Mouse (Mus musculus) embryonic facial prominence, embryonic 10.5 days (tissue): Measurements from ENCODE around the gene Eif4h. TPM values are rescaled to one million over a fixed set of nuclear protein-coding genes. Genes with fewer than 3 reads are reported as not detected.

ENCODE experiments used
- DNase-seq: peaks from one replicate; pipeline ENCODE4 v3.0.0-alpha.2; 2017; ENCODE audit warnings: low spot score
- H3K27ac ChIP-seq: fragments of 300-500 bp; sonication (generic); replicated peaks from 2 replicates; pipeline ENCODE4 v1.5.1; 2016; ENCODE audit warnings: mild to moderate bottlenecking
- H3K27me3 ChIP-seq: fragments of 300-500 bp; sonication (generic); replicated peaks from 2 replicates; pipeline ENCODE4 v1.6.1; 2016; ENCODE audit warnings: low read depth, mild to moderate bottlenecking; ENCODE audit not compliant: poor library complexity, severe bottlenecking
- H3K36me3 ChIP-seq: fragments of 300-500 bp; sonication (generic); replicated peaks from 2 replicates; pipeline ENCODE4 v1.6.1; 2016; ENCODE audit warnings: mild to moderate bottlenecking, moderate library complexity
- H3K4me1 ChIP-seq: fragments of 300-500 bp; sonication (generic); 2 replicates; pipeline ENCODE4 v1.6.1; 2016
- H3K4me3 ChIP-seq: fragments of 300-500 bp; sonication (generic); 2 replicates; pipeline ENCODE4 v1.5.1; 2016; ENCODE audit warnings: mild to moderate bottlenecking, moderate library complexity
- H3K9me3 ChIP-seq: fragments of 300-500 bp; sonication (generic); 2 replicates; pipeline ENCODE4 v1.6.1; 2016; ENCODE audit warnings: mild to moderate bottlenecking
- WGBS: fragments of 180-500 bp; shearing (Covaris S2); methylation state at CpG from one replicate; pipeline ENCODE4 v1.1.7; 2016; 5-methylcytosine and 5-hydroxymethylcytosine counted together
- polyA plus RNA-seq: library from polyadenylated mRNA; unstranded; fragments of >200 nt; fragmentation: Nextera tagmentation; extraction: Ambion mirVana; gene quantifications from 2 replicates; pipeline ENCODE4 v1.2.1, GENCODE M21; 2016

Gene Eif4h
- polyA plus RNA-seq, 1 experiment from 2014 or later = 593 TPM

DNA sequence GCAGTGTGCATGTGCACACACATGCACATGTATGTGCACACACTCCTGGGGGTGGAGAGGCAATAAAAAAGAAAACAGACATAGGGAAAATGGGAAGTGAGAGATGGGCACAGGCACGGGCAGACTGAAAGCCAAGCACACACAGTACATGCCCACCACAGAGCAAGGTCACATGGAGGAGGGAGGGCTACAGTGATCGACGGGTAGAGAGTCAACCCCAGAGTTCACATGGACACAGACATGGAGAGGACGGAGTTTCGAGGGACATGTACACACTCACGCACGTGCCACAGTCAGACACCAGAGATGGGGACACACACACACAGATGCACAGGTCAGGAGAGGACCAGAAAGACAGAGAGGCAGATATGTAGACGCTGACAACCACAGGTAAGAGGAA lies 23.9 kb downstream of the Eif4h start:
- Histone ChIP-seq H3K4me1 (no peaks in the 10 kb centered on the region), H3K4me3 (no peak overlapping the region), H3K36me3 (peaks cover 61% of the 10 kb centered on the region), H3K27ac (no peak overlapping the region), H3K27me3 (no peaks in the 10 kb centered on the region), H3K9me3 (no peaks in the 10 kb centered on the region)
- WGBS = 88% methylated on average over 8 of the region's 8 CpGs
- no peak for DNase-seq

DNA sequence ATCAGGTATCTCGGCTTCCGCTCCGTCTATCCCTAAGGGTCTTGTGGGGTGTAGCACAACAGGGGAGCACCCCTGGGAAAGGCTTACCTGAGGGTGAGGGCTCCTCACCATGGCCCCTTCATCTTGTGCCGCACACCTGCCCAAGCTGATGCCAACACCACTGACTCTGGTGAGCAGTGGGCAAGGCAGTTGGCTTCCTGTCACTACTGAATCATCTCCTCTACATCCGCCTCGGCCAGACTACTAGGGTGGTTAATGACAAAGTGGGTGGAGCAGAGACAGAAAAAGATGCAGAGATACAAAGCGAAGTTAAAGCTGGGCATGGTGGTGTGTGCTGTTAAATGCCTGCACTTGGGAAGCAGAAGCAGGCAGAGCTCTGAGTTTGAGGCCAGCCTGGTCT lies 24.5 kb downstream of the Eif4h start, which contains the start of gene Lat2:
Gene Lat2, minus strand, starts transcription at position 224 of the 400 bp plus-strand sequence.
- no peak within 1 kb of the TSS for H3K27ac ChIP-seq
- H3K27me3 ChIP-seq = no peaks in the 10 kb centered on the region
- H3K9me3 ChIP-seq = no peaks in the 10 kb centered on the region
- no peak within 1 kb of the TSS for H3K4me3 ChIP-seq
- no peak for DNase-seq
- H3K36me3 ChIP-seq = peaks cover 56% of the 10 kb centered on the region
- H3K4me1 ChIP-seq = no peaks in the 10 kb centered on the region
- 93% methylated on average over 7 of the region's 7 CpGs for WGBS

DNA sequence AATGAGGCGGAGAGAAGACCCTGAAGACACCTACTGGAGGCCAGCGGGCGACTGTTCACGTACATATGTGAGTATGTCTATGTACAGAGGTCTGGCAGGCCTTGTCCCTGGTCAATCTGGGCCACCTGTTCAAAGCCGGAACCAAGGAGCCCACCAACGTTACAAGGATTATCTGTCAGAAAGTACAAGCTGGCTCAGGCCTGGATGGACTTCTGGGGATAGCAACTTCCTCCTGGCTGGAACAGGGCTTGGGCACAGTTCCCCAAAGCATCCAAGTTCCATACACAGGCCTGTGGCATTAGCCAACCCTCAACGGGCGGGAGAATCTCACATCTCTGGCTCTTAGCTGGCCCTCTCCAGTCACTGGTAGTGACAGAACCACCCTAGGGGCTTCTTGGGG lies 25.0 kb downstream of the Eif4h start:
- Histone ChIP-seq H3K27me3 (no peaks in the 10 kb centered on the region), H3K9me3 (no peaks in the 10 kb centered on the region), H3K36me3 (peaks cover 50% of the 10 kb centered on the region), H3K4me3 (no peak overlapping the region), H3K4me1 (no peaks in the 10 kb centered on the region), H3K27ac (no peak overlapping the region)
- no peak for DNase-seq
- WGBS = 88% methylated on average over 8 of the region's 8 CpGs

DNA sequence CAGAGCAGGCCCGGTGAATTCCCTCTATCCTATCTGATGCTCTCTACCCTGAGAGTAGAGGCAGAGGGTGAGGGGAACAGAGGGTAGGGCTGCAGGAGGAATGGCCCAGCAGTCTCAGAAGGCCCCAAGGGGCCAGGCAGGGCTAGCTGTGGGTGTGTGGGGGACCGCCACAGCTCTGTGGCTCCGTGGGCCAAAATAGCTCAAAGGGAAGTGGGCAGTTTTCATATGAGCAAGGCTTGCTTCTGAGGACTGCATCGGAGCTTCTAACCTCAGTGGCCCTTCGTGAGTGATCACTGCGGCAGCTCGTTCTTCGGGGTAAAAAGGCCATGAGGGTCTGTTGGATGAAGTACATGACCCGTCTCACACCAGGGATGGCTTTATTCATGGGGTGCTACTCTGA lies 25.6 kb downstream of the Eif4h start:
- DNase-seq = no peak
- WGBS = 88% methylated on average over 9 of the region's 9 CpGs
- H3K36me3 ChIP-seq = peaks cover 45% of the 10 kb centered on the region
- no peak overlapping the region for H3K4me3 ChIP-seq
- no peaks in the 10 kb centered on the region for H3K4me1 ChIP-seq
- H3K27me3 ChIP-seq = no peaks in the 10 kb centered on the region
- H3K27ac ChIP-seq = no peak overlapping the region
- no peaks in the 10 kb centered on the region for H3K9me3 ChIP-seq

DNA sequence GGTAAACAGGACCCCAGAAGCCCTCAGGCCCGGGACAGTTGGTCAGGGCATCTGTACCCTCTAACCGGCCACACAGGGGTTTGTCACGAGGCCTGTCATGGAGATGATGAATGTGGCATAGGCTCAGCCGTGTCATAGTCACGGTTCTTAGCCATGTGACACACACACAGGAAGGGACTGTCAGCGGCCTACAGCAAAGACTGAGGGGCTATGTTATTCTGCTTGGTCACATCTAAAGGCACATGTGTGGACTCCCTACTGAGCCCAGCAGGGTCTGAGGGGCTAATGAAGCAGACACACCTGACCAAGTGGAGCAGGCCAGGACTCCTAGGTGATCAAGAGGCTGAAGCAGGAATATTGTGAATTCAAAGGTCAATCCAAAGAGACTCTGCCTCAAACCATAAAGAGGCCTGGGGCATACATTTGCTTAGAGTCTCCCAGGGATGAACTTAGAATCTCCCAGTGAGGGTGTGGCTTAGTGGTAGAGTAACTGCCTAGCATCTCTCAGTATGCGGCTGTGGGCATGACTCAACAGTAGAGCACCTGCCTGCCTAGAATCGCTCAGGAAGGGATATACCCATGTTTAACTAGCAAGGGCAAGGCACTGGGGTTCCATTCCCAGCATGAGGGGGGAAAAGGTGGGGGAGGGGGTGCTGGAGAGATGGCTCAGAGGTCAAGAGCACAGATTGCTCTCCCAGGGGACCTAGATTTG lies 27.3 kb downstream of the Eif4h start:
- Histone ChIP-seq H3K27me3 (no peaks in the 10 kb centered on the region), H3K36me3 (peaks cover 27% of the 10 kb centered on the region), H3K27ac (no peak overlapping the region), H3K4me3 (no peak overlapping the region), H3K9me3 (no peaks in the 10 kb centered on the region), H3K4me1 (no peaks in the 10 kb centered on the region)
- WGBS = 71% methylated on average over 8 of the region's 8 CpGs
- no peak for DNase-seq

DNA sequence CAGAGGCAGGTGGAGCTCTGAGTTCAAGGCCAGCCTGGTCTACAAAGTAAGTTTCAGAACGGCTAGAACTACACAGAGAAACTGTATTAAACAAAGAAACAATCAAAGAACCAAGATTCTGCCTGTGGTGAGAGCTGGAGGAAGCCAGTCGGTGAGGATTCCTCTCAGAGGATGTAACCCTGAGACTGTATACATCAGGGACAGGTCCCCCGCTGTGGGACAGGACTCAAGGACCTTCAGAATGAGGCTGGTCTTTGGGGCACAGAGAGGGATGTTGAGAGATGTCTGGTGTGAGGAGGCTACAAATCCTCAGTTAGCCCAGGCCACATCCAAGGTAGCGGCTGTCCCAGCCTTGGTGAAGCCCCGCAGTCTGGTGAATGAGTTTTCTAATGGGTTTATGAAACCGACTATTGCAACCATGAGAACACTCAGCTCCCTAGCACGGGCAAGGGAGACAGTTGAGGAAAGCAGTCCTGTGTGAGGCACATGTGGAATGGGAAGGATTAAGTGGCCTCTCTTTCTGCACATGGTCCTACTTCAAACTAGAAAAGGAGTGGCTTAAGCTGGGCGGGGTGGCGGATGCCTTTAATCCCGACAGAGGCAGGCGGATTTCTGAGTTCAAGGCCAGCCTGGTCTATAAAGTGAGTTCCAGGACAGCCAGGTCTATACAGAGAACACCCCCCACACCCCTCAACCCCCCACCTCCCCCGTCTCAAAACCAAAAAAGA lies 29.2 kb downstream of the Eif4h start:
- Histone ChIP-seq H3K36me3 (peaks cover 10% of the 10 kb centered on the region), H3K4me3 (no peak overlapping the region), H3K27me3 (no peaks in the 10 kb centered on the region), H3K9me3 (no peaks in the 10 kb centered on the region), H3K4me1 (no peaks in the 10 kb centered on the region), H3K27ac (no peak overlapping the region)
- WGBS = 85% methylated on average over 12 of the region's 12 CpGs
- DNase-seq = no peak

DNA sequence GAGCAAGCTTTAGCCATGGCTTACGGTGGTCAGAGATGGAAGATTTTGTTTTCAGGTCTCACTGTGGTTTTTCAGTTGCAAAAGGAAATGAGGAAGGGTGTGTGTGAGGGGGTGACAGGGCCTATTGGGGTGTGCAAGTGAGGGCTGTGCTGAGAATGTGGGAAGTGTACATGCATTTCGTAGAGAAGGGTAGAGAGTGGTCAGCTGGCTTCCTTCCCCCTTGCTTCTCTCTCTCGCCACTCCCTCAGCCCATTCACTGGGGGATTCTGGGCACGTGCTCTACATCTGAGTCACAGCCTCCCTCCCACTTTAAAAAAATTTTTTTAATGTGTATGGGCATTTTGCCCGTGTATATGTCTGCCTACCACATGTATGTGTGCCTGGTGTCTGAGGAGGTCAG lies 32.2 kb downstream of the Eif4h start:
- WGBS = 70% methylated on average over 5 of the region's 5 CpGs
- Histone ChIP-seq H3K27me3 (no peaks in the 10 kb centered on the region), H3K36me3 (peaks cover 3% of the 10 kb centered on the region; the same call in 1 of the 2 replicates), H3K4me1 (no peaks in the 10 kb centered on the region), H3K9me3 (no peaks in the 10 kb centered on the region), H3K27ac (no peak overlapping the region), H3K4me3 (no peak overlapping the region)
- DNase-seq = no peak

DNA sequence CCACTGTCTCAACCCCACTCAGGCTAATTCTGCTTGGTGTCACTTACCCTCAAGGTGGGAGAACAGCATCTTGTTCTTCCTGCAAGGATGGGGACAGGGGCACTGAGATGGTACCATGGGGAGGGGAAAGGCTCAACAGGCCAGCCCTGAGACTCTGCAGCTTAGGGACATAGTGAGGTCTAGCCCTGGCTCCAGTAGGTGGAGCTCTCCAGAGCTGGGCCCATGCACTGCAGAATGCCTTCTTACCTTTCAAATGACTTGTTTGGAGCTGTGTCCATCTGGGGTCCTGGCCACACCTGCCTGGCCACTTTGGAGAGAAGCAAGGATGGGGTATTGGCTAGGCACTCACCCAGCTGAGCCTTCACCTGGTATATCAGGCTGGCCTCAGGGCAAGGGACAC lies 33.0 kb downstream of the Eif4h start:
- Histone ChIP-seq H3K36me3 (peaks cover 3% of the 10 kb centered on the region; the same call in 1 of the 2 replicates), H3K9me3 (no peaks in the 10 kb centered on the region), H3K27ac (no peak overlapping the region), H3K4me3 (no peak overlapping the region), H3K4me1 (no peaks in the 10 kb centered on the region), H3K27me3 (no peaks in the 10 kb centered on the region)
- no peak for DNase-seq

DNA sequence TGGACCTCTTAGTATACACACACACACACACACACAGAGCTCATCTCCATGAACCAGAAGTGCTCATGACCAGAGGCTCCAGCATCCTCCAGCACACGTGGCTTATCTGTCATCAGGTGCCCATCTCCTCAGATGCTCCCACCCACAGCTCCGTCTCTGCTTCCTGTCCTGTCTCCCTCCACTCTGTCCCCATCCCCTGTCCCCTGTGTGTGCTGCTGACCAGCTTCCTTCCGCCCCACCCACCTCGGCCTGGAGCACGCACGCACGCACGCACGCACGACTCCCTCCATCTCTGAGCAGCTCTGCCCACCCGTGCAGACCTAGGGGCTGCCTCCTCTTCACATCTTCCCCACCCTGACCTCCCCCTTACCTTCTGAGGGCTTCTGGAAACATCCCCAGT lies 34.9 kb downstream of the Eif4h start:
- no peaks in the 10 kb centered on the region for H3K27me3 ChIP-seq
- H3K9me3 ChIP-seq = no peaks in the 10 kb centered on the region
- no peak overlapping the region for H3K27ac ChIP-seq
- no peak overlapping the region for H3K4me3 ChIP-seq
- no peak for DNase-seq
- H3K4me1 ChIP-seq = no peaks in the 10 kb centered on the region
- WGBS = 87% methylated on average over 11 of the region's 11 CpGs
- peaks cover 11% of the 10 kb centered on the region for H3K36me3 ChIP-seq

DNA sequence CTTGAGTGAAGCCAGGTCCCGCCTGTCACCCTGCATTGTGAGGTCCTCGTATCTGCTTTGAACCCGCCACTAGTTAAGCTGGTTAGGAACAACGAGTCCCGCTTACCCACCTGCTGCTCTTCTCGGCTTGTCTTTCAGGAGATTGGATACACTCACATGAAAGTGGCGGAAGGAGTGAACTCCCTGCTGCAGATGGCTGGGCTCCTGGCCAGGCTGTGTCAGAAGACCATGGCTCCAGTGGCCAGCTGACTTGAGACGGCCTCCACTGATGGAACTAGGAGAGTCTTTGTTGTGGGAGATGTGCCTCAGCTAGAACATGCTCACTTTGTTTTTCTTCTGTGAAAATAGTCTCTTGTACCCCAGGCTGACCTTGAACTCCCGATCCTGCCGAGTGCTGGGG lies 41.6 kb downstream of the Eif4h start:
- no peaks in the 10 kb centered on the region for H3K4me1 ChIP-seq
- DNase-seq = no peak
- 94% methylated on average over 10 of the region's 10 CpGs for WGBS
- H3K27ac ChIP-seq = no peak overlapping the region
- H3K36me3 ChIP-seq = peaks cover 77% of the 10 kb centered on the region
- no peaks in the 10 kb centered on the region for H3K27me3 ChIP-seq
- no peaks in the 10 kb centered on the region for H3K9me3 ChIP-seq
- no peak overlapping the region for H3K4me3 ChIP-seq

DNA sequence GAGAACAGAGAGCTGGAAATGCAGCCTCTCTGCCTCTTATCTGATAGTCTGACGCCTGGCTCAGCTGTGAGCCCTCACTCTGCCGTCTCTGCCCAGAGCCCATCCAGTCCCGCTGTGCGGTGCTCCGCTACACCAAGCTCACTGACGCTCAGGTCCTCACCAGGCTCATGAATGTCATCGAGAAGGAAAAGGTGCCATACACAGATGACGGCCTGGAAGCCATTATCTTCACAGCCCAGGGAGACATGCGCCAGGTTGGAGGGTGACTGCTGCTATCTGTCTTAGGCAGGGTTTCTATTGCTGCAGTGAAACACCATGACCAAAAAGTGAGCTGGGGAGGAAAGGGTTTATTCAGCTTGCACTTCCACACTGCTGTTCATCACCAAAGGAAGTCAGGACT lies 46.2 kb downstream of the Eif4h start:
- no peaks in the 10 kb centered on the region for H3K27me3 ChIP-seq
- H3K36me3 ChIP-seq = peaks cover 100% of the 10 kb centered on the region
- WGBS = 90% methylated on average over 9 of the region's 9 CpGs
- no peak overlapping the region for H3K27ac ChIP-seq
- no peaks in the 10 kb centered on the region for H3K4me1 ChIP-seq
- no peak for DNase-seq
- no peaks in the 10 kb centered on the region for H3K9me3 ChIP-seq
- no peak overlapping the region for H3K4me3 ChIP-seq

DNA sequence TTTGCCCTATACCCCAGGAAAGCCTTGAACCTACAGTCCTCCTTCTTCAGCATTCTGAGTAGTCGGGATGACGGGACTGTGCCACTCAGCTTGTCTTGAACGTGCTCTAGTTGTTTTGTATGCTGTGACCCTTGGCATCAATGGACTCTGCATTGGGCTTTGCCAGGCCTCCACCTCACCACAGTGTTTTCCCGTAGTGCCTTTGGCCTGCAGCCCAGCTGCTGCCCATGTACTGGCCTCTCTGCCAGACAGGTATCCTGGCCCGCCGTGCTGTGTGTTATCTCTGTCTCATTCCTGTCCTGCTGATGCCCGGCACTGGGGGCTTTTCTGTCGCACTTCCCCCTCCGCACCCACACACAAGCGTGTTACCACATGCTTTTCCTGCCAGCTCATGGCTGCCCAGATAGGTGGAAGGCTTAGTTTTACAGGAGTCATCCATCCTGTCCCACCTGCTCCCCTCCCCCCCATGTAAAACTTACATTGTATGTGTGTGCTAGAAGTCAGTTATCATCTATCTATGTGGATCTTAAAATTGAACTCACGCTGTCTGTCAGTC lies 47.2 kb downstream of the Eif4h start:
- H3K27me3 ChIP-seq = no peaks in the 10 kb centered on the region
- WGBS = 97% methylated on average over 11 of the region's 11 CpGs
- no peak overlapping the region for H3K4me3 ChIP-seq
- H3K27ac ChIP-seq = no peak overlapping the region
- no peaks in the 10 kb centered on the region for H3K9me3 ChIP-seq
- no peak for DNase-seq
- no peaks in the 10 kb centered on the region for H3K4me1 ChIP-seq
- H3K36me3 ChIP-seq = peaks cover 100% of the 10 kb centered on the region

DNA sequence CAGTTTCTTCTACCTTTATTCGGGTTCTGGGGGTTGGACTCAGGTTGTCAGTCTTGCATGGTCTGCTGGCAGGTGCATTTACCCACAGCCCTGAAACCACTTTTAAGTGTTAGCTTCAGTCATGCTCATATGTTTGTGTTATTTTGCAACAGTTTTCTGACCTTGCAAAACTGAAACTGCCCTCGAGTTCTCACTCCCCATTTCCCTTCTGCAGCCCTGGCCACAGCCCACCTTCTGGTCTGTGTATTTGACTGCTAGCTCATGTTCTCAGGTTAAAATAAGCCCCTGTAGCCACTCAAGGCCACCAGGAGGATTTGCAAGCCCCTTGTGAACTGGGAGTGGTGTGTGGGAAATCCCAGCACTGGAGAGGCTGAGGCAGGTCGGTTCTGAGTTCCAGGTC lies 49.4 kb downstream of the Eif4h start:
- H3K36me3 ChIP-seq = peaks cover 99% of the 10 kb centered on the region
- H3K27me3 ChIP-seq = no peaks in the 10 kb centered on the region
- WGBS = 92% methylated on average over 3 of the region's 3 CpGs
- no peak overlapping the region for H3K27ac ChIP-seq
- no peak for DNase-seq
- no peaks in the 10 kb centered on the region for H3K9me3 ChIP-seq
- no peaks in the 10 kb centered on the region for H3K4me1 ChIP-seq
- no peak overlapping the region for H3K4me3 ChIP-seq
